Mouse (Mus musculus) neural tube, embryonic 15.5 days (tissue): ENCODE measurements around the gene Tmem167. TPM values are rescaled to one million over a fixed set of nuclear protein-coding genes. Genes with fewer than 3 reads are reported as not detected.

ENCODE experiments used
- ATAC-seq: fragments of 200-750 bp; cut with Nextera tagmentation; 2 replicates; pipeline ENCODE4 v1.8.0; 2017; ENCODE audit warnings: mild to moderate bottlenecking, moderate TSS enrichment, moderate library complexity; ENCODE audit not compliant: low FRiP score
- H3K27ac ChIP-seq: fragments of 300-500 bp; sonication (generic); replicated peaks from 2 replicates; pipeline ENCODE4 v1.5.1; 2015; ENCODE audit warnings: mild to moderate bottlenecking, inconsistent platforms
- H3K27me3 ChIP-seq: fragments of 300-500 bp; sonication (generic); replicated peaks from 2 replicates; pipeline ENCODE4 v1.6.1; 2015; ENCODE audit warnings: inconsistent platforms
- H3K36me3 ChIP-seq: fragments of 300-500 bp; sonication (generic); 2 replicates; pipeline ENCODE4 v1.6.1; 2015; ENCODE audit warnings: inconsistent platforms
- H3K4me1 ChIP-seq: fragments of 300-500 bp; sonication (generic); 2 replicates; pipeline ENCODE4 v1.6.1; 2015; ENCODE audit warnings: inconsistent platforms
- H3K4me2 ChIP-seq: fragments of 300-500 bp; sonication (generic); 2 replicates; pipeline ENCODE4 v1.6.1; 2015; ENCODE audit warnings: inconsistent platforms, mild to moderate bottlenecking, moderate library complexity
- H3K4me3 ChIP-seq: fragments of 300-500 bp; sonication (generic); replicated peaks from 2 replicates; pipeline ENCODE4 v1.5.1; 2015; ENCODE audit warnings: mild to moderate bottlenecking, inconsistent platforms
- H3K9ac ChIP-seq: fragments of 300-500 bp; sonication (generic); replicated peaks from 2 replicates; pipeline ENCODE4 v1.6.1; 2015; ENCODE audit warnings: mild to moderate bottlenecking, inconsistent platforms
- H3K9me3 ChIP-seq: fragments of 300-500 bp; sonication (generic); replicated peaks from 2 replicates; pipeline ENCODE4 v1.6.1; 2016; ENCODE audit warnings: inconsistent platforms
- WGBS: fragments of 180-500 bp; shearing (Covaris S2); methylation state at CpG from one replicate; pipeline ENCODE4 v1.1.7; 2015; ENCODE audit warnings: mixed read lengths; 5-methylcytosine and 5-hydroxymethylcytosine counted together
- polyA plus RNA-seq: library from polyadenylated mRNA; unstranded; fragments of >200 nt; fragmentation: Nextera tagmentation; extraction: Ambion mirVana; gene quantifications from 2 replicates; pipeline ENCODE4 v1.2.1, GENCODE M21; 2015

Tmem167 gene
- polyA plus RNA-seq, 1 experiment from 2014 or later = 42.9 TPM

DNA sequence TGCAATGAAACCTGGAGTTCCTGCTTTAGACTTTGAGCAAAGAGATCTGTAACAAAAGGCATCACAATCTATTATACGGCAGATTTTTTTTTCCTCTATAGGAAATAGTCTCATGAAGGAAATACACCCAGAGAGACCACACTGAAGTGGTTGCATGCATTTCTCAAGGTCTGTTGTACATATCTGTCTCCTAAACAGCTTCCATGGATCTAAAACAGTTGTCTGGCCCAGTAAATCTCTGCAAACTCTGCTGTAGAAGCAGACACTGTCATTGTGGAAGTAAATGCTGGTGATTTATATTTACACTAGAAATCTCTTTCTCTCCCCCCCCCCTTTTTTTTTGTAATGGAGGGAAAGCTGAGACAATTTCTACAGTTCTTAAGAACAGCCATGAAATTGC is 99.1 kb downstream of the Tmem167 start:
- H3K27ac ChIP-seq = no peak overlapping the region
- H3K4me2 ChIP-seq = no peak overlapping the region
- H3K27me3 ChIP-seq = no peaks in the 10 kb centered on the region
- no peaks in the 10 kb centered on the region for H3K4me1 ChIP-seq
- H3K4me3 ChIP-seq = no peak overlapping the region
- no peaks in the 10 kb centered on the region for H3K36me3 ChIP-seq
- no peaks in the 10 kb centered on the region for H3K9me3 ChIP-seq
- no peak overlapping the region for H3K9ac ChIP-seq
- no peak for ATAC-seq
- 26% methylated on average over 1 of the region's 1 CpGs for WGBS

- H3K27me3 ChIP-seq = no peaks in the 10 kb centered on the region
- no peak overlapping the region for H3K4me3 ChIP-seq
- H3K4me1 ChIP-seq = no peaks in the 10 kb centered on the region
- H3K4me2 ChIP-seq = no peak overlapping the region
- no peaks in the 10 kb centered on the region for H3K9me3 ChIP-seq
- 87% methylated on average over 6 of the region's 6 CpGs for WGBS
- H3K36me3 ChIP-seq = no peaks in the 10 kb centered on the region
- no peak overlapping the region for H3K9ac ChIP-seq
- H3K27ac ChIP-seq = no peak overlapping the region
- no peak for ATAC-seq
These were observed 102.9 kb downstream of the Tmem167 start for GRCm38 (mm10) chr13:90191794-90192193.

Other genes starting within 250 kb of the Tmem167 start
- 15.5 and 17.9 TPM in 2 replicates for gene Xrcc4, start 485 bp downstream of the Tmem167 start, polyA plus RNA-seq